Mouse (Mus musculus): ENCODE data around the gene Fubp1. TPM values are rescaled to one million over a fixed set of nuclear protein-coding genes. Genes with fewer than 3 reads are reported as not detected.

The Fubp1 gene
- polyA plus RNA-seq, 1 experiment, result 109 TPM

- DNase-seq (ENCODE audit: extremely low spot score in 1 of 2, low spot score in 1 of 2), result no peak
Measured at GRCm38 (mm10) chr3:152231333-152232100, 21.3 kb downstream of the Fubp1 start.

GRCm38 (mm10) chr3:152235238-152235637 lies 25.0 kb downstream of the Fubp1 start:
- no peak for DNase-seq (ENCODE audit: extremely low spot score in 1 of 2, low spot score in 1 of 2)

- no peak for DNase-seq (ENCODE audit: extremely low spot score in 1 of 2, low spot score in 1 of 2)
Measured at GRCm38 (mm10) chr3:152235805-152236204, 25.6 kb downstream of the Fubp1 start.

DNA sequence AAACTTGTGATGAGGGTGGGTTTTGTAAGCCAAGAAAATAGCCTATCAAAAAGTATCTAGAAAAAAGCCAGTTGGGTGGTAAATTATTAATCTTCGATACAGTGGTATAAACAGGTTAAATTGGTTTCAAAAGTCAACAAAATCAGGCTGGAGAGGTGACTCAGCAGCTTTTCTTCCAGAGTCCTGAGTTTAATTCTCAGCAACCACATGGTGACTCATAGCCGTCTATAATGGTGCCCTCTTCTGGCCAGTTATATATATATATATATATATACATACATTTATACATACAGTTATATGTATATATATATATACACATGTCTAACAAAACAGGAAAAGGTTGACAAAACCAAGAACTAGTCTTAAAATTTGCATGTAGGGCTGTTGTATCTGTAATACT lies 28.6 kb downstream of the Fubp1 start:
- DNase-seq (ENCODE audit: extremely low spot score in 1 of 2, low spot score in 1 of 2), result peak in 1 of 2 experiments; percentile 26

DNA sequence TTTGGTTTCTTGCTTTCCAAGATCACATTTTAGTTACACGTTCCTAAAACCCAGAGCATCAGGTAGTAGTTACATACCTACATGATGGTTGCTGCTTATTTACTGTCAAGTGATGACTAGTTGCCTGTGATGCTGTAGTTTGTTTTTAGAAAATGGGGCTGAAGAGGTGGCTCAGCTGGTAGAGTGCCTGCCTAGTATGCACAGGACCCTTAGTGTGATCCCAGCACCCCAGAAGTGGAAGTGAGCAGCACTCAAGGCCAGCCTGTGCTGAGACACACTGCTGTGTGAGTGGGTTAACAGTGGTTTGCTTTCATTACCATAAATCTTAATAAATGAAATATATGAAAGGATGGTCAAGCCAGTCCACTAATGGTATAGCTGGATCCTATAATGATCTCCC lies 29.4 kb downstream of the Fubp1 start:
- DNase-seq (ENCODE audit: extremely low spot score in 1 of 2, low spot score in 1 of 2), result no peak

GRCm38 (mm10) chr3:152241098-152241497 lies 30.9 kb downstream of the Fubp1 start:
- DNase-seq (ENCODE audit: extremely low spot score in 1 of 2, low spot score in 1 of 2), result no peak

GRCm38 (mm10) chr3:152243304-152243703 lies 33.1 kb downstream of the Fubp1 start:
- DNase-seq (ENCODE audit: extremely low spot score in 1 of 2, low spot score in 1 of 2), result no peak

GRCm38 (mm10) chr3:152245273-152245910 lies 35.2 kb downstream of the Fubp1 start:
- DNase-seq (ENCODE audit: extremely low spot score in 1 of 2, low spot score in 1 of 2), result no peak

DNA sequence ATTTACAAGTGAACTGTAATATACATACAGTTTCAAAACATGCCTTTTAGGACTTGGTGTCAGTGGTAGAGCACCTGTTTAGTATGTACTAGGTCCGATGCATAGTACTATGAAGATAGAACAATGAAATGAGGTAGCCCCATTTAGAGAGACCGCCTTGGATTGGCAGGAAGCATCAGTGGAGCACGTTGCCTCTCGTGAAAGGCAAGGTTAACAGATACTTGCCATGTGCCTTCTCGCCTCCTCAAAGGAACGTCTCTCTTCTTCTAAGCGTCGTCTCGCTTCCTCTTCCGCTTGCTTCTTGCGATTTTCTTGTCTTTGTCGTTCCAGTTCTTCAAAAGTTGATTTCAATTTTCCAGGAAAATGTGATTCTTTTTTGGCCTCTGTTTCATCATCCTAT lies 37.5 kb downstream of the Fubp1 start:
- DNase-seq (ENCODE audit: extremely low spot score in 1 of 2, low spot score in 1 of 2), result no peak

- no peak for DNase-seq (ENCODE audit: extremely low spot score in 1 of 2, low spot score in 1 of 2)
Measured at GRCm38 (mm10) chr3:152250487-152250886, 40.3 kb downstream of the Fubp1 start.

DNA sequence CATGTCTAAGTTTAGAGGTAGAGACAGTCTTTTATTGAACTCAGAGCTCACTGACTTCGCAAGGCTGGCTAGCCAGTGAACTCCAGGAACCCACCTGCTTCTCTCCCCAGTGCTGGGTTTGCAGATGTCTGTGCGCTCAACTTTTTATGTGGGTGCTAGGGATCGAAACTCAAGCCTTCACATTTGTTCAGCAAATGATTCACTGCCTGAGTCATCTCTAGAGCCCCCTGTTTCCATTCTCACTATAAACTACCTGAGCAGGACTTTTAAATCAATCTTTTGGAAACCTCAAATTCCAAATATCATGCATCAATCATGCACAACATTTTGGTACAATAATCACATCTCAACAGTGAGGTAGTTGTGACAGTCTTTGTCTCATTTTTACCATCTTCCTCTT lies 47.3 kb downstream of the Fubp1 start:
- no peak for DNase-seq (ENCODE audit: extremely low spot score in 1 of 2, low spot score in 1 of 2)

- peak; percentile 63 to 87 for DNase-seq (ENCODE audit: extremely low spot score in 1 of 2, low spot score in 1 of 2)
Measured at GRCm38 (mm10) chr3:152259409-152259808, 49.2 kb downstream of the Fubp1 start.

DNA sequence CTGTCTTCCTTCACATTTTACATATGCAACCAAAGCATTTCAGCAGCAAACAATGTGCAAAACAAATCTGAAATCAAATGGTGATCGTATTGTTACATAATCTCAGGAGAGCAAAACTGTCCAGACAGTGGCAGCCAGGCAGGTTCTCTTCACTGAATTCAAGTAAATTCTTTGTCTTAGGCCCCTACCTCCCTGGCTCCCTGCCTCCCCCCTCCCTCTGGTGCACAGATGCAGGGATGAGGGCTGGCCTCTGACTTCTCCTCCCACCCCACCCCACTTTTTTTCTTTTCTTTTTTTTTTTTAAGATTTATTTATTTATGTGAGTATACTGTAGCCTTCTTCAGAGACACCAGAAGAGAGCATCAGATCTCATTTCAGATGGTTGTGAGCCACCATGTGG lies 50.1 kb downstream of the Fubp1 start:
- DNase-seq (ENCODE audit: extremely low spot score in 1 of 2, low spot score in 1 of 2), result no peak

DNA sequence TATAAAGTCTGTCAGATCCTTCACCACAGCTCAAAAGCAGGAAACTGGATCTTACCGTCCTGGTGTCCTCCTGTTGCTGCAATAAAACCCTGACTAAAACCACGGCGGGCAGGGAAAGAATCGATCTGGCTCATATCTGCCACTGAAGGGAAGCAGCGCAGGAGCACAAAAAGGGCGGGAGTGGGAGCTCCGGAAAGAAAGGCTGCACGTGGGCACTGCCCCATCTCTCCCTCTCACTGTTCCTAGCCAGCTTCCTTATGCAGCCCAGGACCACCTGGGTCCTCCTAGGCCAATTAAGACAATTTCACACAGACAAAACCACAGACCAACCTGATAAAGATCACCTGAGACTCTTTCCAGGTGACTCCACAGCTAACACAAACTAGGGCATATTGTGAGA lies 51.2 kb downstream of the Fubp1 start:
- DNase-seq (ENCODE audit: extremely low spot score in 1 of 2, low spot score in 1 of 2), result no peak

DNA sequence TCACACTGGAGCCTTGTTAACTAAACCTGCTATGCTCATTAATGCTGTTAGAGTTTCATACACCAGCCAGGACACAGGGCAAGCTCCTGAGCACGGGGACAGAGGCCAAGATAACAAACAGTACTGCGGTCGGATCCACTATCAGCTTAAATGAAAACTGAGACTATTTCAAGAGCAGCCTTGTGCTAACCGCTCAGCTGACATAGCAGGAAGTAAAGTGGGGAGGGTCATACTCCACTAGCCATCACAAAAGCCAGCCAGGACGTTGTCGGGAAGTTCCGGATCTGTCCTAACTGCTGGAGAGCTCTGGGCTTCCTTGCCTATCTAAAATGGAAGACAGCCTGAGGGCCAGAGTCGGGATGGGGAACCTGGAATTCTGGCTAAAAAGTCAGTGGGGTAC lies 51.7 kb downstream of the Fubp1 start:
- DNase-seq (ENCODE audit: extremely low spot score in 1 of 2, low spot score in 1 of 2), result no peak

DNA sequence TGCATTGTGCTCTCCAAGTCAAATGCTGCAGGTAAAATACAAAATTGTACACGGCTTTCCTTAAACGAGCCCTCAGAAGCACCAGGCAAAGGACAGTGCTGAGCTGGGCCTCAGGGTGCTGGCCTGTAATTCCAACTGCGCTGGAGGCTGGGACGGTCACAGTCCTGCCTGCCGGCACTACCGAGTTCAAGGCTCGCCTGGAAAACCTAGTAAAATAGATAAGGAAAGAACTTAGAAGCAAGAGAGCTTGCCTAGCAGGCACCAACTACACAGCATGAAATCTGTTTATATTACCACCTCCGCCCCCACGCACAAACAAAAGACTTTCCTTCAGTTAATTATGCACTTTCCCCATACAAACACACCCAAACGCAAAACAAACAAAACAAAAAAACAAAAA lies 54.2 kb downstream of the Fubp1 start:
- DNase-seq (ENCODE audit: extremely low spot score in 1 of 2, low spot score in 1 of 2), result no peak

GRCm38 (mm10) chr3:152264830-152265229 lies 54.6 kb downstream of the Fubp1 start:
- DNase-seq (ENCODE audit: extremely low spot score in 1 of 2, low spot score in 1 of 2), result no peak

DNA sequence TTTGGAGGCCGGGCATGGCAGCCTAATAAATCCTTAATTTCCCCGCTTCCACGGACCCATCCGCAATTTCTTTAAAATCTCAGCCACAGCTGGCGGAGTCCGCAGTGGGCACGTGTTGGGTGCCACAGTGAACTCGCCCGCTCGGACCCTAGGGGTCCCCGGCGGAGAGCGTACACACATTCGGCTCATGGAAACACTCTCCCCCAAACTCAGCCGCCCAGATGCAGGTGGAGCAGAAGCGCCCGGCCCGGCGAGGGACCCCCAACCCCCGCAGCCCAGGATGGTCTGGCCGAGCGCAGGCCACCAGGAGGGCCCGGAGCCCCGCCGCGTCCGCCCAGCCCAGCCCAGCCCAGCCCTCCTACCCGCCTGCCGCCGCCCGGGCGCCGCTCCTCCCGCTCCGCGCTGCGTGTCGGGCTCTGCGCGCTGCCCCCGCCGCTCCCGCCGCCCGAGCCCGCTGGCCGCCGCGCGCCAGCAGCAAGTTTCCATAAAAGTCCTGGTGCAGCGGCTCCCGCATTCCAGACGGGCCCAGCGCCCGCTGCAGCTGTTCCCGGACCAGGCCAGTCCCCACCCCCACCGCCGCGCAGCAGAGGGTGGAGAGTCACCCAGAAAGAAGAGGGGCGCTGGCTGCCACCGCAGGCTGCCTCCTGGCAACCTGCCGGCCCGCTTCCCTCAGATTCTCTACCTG lies 55.3 kb downstream of the Fubp1 start:
- DNase-seq (ENCODE audit: extremely low spot score in 1 of 2, low spot score in 1 of 2), result peak in 1 of 2 experiments; percentile 47

GRCm38 (mm10) chr3:152266036-152266421 lies 55.8 kb downstream of the Fubp1 start, which contains the start of gene Nexn:
Gene Nexn (minus strand): TSS chr3:152266350.
- DNase-seq (ENCODE audit: extremely low spot score in 1 of 2, low spot score in 1 of 2), result no peak

DNA sequence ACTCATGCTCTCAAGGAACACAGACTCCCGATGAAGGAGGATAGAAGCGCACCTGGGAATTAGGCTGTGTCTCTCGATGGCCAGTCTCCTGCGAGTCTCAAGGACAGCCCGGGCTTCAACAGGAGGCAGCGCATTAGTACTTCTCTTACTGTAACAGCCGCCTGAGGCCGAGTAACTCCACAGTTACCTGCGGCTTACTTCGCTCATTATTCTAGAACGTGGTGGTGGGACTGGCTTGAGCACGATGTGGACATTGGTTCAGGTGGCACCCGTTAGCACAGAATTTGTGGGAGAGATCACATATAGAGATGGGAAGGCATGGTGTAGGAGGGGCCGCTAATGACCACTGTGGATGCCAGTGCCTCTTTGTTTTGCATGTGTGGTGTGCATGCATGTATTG lies 57.9 kb downstream of the Fubp1 start:
- DNase-seq (ENCODE audit: extremely low spot score in 1 of 2, low spot score in 1 of 2), result no peak

DNA sequence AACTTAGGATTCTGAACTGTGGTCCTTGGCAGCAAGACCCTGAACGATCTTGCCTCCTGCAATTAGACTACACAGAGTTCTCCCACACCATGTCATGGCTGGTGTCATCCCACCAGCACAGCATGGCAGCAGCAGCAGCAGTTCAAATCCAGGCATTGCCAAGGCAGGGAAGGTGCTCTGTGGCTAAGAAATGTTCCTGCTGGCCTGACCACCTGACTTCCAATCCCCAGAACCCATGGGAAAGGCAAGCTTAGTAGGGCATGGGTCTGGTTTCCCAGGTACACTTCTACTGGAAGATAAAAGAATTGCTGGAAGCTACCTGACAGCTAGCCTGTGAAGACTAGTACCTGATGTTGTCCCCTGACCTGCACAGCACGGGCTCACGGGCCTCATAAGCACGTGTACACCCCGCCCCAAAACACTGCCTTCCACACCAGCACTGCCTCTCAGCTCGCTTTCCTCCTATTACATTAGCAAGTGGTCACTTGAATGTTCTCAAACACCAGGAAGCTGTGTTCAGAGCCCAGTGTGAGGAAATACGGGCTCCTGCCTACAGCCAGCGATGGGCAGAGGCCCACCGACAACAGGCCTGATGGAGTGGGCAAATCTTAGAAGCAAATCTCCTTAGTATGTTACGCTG lies 61.0 kb downstream of the Fubp1 start:
- no peak for DNase-seq (ENCODE audit: extremely low spot score in 1 of 2, low spot score in 1 of 2)

Measured in frontal cortex, adult 2 months (tissue).